Mouse (Mus musculus): ENCODE measurements around the gene Cpvl. TPM values are rescaled to one million over a fixed set of nuclear protein-coding genes. Genes with fewer than 3 reads are reported as not detected.

The Cpvl gene
- total and polyA plus RNA-seq, 3 experiments, result not detected

- intact Hi-C loops (cut with DNase I), result no loop called here
- Histone ChIP-seq H3K79me2 (replicated peaks; ENCODE audit: control insufficient read depth, insufficient read depth, low read length) (no peaks in the 10 kb centered on the region), H3K4me1 (ENCODE audit: control insufficient read depth, insufficient read depth, low read length) (no peaks in the 10 kb centered on the region), H3K9ac (ENCODE audit: low read depth, low read length) (no peak overlapping the region), H3K27me3 (ENCODE audit: control insufficient read depth, insufficient read depth, low read length) (no peaks in the 10 kb centered on the region), H3K4me3 (no peak overlapping the region), H3K36me3 (ENCODE audit: control insufficient read depth, insufficient read depth, low read length) (no peaks in the 10 kb centered on the region), H3K27ac (no peak overlapping the region)
- TF ChIP-seq EP300 (IDR thresholded peaks at IDR 0.05; ENCODE audit: insufficient read depth, low read depth, low read length) (no peak), CTCF (IDR thresholded peaks at IDR 0.05) (no peak), POLR2A (IDR thresholded peaks at IDR 0.05; ENCODE audit: insufficient read depth, low read depth, low read length) (no peak)
- 87% methylated on average over 9 of the region's 9 CpGs for WGBS
- no peak for DNase-seq
Observed at GRCm38 (mm10) chr6:54010362-54010761, 31.9 kb upstream of the Cpvl start.

GRCm38 (mm10) chr6:54009293-54009692 lies 30.8 kb upstream of the Cpvl start:
- DNase-seq, result no peak

GRCm38 (mm10) chr6:54008448-54009120 lies 30.1 kb upstream of the Cpvl start:
- intact Hi-C loops (cut with DNase I), result no loop called here
- WGBS, result 76% methylated on average over 16 of the region's 16 CpGs
- Histone ChIP-seq H3K27ac (no peak overlapping the region), H3K4me3 (no peak overlapping the region), H3K27me3 (ENCODE audit: control insufficient read depth, insufficient read depth, low read length) (no peaks in the 10 kb centered on the region), H3K4me1 (ENCODE audit: control insufficient read depth, insufficient read depth, low read length) (no peaks in the 10 kb centered on the region), H3K9ac (ENCODE audit: low read depth, low read length) (no peak overlapping the region), H3K36me3 (ENCODE audit: control insufficient read depth, insufficient read depth, low read length) (no peaks in the 10 kb centered on the region), H3K79me2 (replicated peaks; ENCODE audit: control insufficient read depth, insufficient read depth, low read length) (no peaks in the 10 kb centered on the region)
- no peak for DNase-seq
- no peak for TF ChIP-seq POLR2A (IDR thresholded peaks at IDR 0.05; ENCODE audit: insufficient read depth, low read depth, low read length)
- no peak for TF ChIP-seq EP300 (IDR thresholded peaks at IDR 0.05; ENCODE audit: insufficient read depth, low read depth, low read length)
- TF ChIP-seq CTCF (IDR thresholded peaks at IDR 0.05), result no peak

More at GRCm38 (mm10) chr6:54009293-54009692, 30.8 kb upstream of the Cpvl start:
- 62% methylated on average over 4 of the region's 4 CpGs for WGBS
- TF ChIP-seq EP300 (IDR thresholded peaks at IDR 0.05; ENCODE audit: insufficient read depth, low read depth, low read length) (no peak), CTCF (IDR thresholded peaks at IDR 0.05) (no peak), POLR2A (IDR thresholded peaks at IDR 0.05; ENCODE audit: insufficient read depth, low read depth, low read length) (no peak)
- intact Hi-C loops (cut with DNase I), result no loop called here
- Histone ChIP-seq H3K27me3 (ENCODE audit: control insufficient read depth, insufficient read depth, low read length) (no peaks in the 10 kb centered on the region), H3K36me3 (ENCODE audit: control insufficient read depth, insufficient read depth, low read length) (no peaks in the 10 kb centered on the region), H3K4me3 (no peak overlapping the region), H3K27ac (no peak overlapping the region), H3K9ac (ENCODE audit: low read depth, low read length) (no peak overlapping the region), H3K4me1 (ENCODE audit: control insufficient read depth, insufficient read depth, low read length) (no peaks in the 10 kb centered on the region), H3K79me2 (replicated peaks; ENCODE audit: control insufficient read depth, insufficient read depth, low read length) (no peaks in the 10 kb centered on the region)

- H3K9ac ChIP-seq (ENCODE audit: low read depth, low read length), result no peak overlapping the region
Observed at GRCm38 (mm10) chr6:54005302-54005701, 26.8 kb upstream of the Cpvl start.

GRCm38 (mm10) chr6:53996226-53996955 lies 17.9 kb upstream of the Cpvl start:
- TF ChIP-seq POLR2A (IDR thresholded peaks at IDR 0.05; ENCODE audit: insufficient read depth, low read depth, low read length) (no peak), CTCF (IDR thresholded peaks at IDR 0.05) (no peak), EP300 (IDR thresholded peaks at IDR 0.05; ENCODE audit: insufficient read depth, low read depth, low read length) (no peak)
- no peak overlapping the region for H3K9ac ChIP-seq (ENCODE audit: low read depth, low read length)
- H3K27ac ChIP-seq, result no peak overlapping the region

More at GRCm38 (mm10) chr6:54005302-54005701, 26.8 kb upstream of the Cpvl start:
- no peaks in the 10 kb centered on the region for H3K36me3 ChIP-seq (ENCODE audit: control insufficient read depth, insufficient read depth, low read length)
- no peaks in the 10 kb centered on the region for H3K79me2 ChIP-seq (replicated peaks; ENCODE audit: control insufficient read depth, insufficient read depth, low read length)
- H3K4me1 ChIP-seq (ENCODE audit: control insufficient read depth, insufficient read depth, low read length), result no peaks in the 10 kb centered on the region
- H3K27me3 ChIP-seq (ENCODE audit: control insufficient read depth, insufficient read depth, low read length), result no peaks in the 10 kb centered on the region
- H3K4me3 ChIP-seq, result no peak overlapping the region
- TF ChIP-seq CTCF (IDR thresholded peaks at IDR 0.05) (no peak), EP300 (IDR thresholded peaks at IDR 0.05; ENCODE audit: insufficient read depth, low read depth, low read length) (no peak), POLR2A (IDR thresholded peaks at IDR 0.05; ENCODE audit: insufficient read depth, low read depth, low read length) (no peak)
- no peak overlapping the region for H3K27ac ChIP-seq
- WGBS, result 88% methylated on average over 4 of the region's 4 CpGs
- intact Hi-C loops (cut with DNase I), result no loop called here
- no peak for DNase-seq

GRCm38 (mm10) chr6:53995519-53995918 lies 17.0 kb upstream of the Cpvl start:
- TF ChIP-seq EP300 (IDR thresholded peaks at IDR 0.05; ENCODE audit: insufficient read depth, low read depth, low read length), result no peak
- Histone ChIP-seq H3K36me3 (ENCODE audit: control insufficient read depth, insufficient read depth, low read length) (no peaks in the 10 kb centered on the region), H3K27ac (no peak overlapping the region), H3K27me3 (ENCODE audit: control insufficient read depth, insufficient read depth, low read length) (no peaks in the 10 kb centered on the region), H3K9ac (ENCODE audit: low read depth, low read length) (no peak overlapping the region), H3K4me1 (ENCODE audit: control insufficient read depth, insufficient read depth, low read length) (no peaks in the 10 kb centered on the region), H3K4me3 (no peak overlapping the region), H3K79me2 (replicated peaks; ENCODE audit: control insufficient read depth, insufficient read depth, low read length) (no peaks in the 10 kb centered on the region)
- intact Hi-C loops (cut with DNase I), result no loop called here
- 28% methylated on average over 4 of the region's 4 CpGs for WGBS
- peak in 1 of 2 experiments; percentile 11 for DNase-seq

More at GRCm38 (mm10) chr6:53996226-53996955, 17.9 kb upstream of the Cpvl start:
- Histone ChIP-seq H3K79me2 (replicated peaks; ENCODE audit: control insufficient read depth, insufficient read depth, low read length) (no peaks in the 10 kb centered on the region), H3K27me3 (ENCODE audit: control insufficient read depth, insufficient read depth, low read length) (no peaks in the 10 kb centered on the region), H3K4me1 (ENCODE audit: control insufficient read depth, insufficient read depth, low read length) (no peaks in the 10 kb centered on the region), H3K36me3 (ENCODE audit: control insufficient read depth, insufficient read depth, low read length) (no peaks in the 10 kb centered on the region), H3K4me3 (no peak overlapping the region)
- intact Hi-C loops (cut with DNase I), result no loop called here
- DNase-seq, result no peak
- WGBS, result 83% methylated on average over 3 of the region's 3 CpGs
